Mouse (Mus musculus) kidney, adult 2 months (tissue): ENCODE results near the gene Zyx. TPM values are rescaled to one million over a fixed set of nuclear protein-coding genes. Genes with fewer than 3 reads are reported as not detected.
A peak's percentile ranks its signal among the peaks of the same experiment; 100 is the strongest.

Experiments
- DNase-seq: peaks from one replicate; pipeline ENCODE4 v3.0.0; 2021
- H3K27ac ChIP-seq: fragments of 200-500 bp; 2 replicates; pipeline ENCODE4 v1.5.1; 2012; ENCODE audit warnings: low read depth, low read length, control low read depth, inconsistent platforms; ENCODE audit not compliant: insufficient read depth
- H3K27me3 ChIP-seq: fragments of 200-500 bp; replicated peaks from 2 replicates; pipeline ENCODE4 v1.6.1; 2012; ENCODE audit warnings: mild to moderate bottlenecking, moderate library complexity, low read length, inconsistent platforms; ENCODE audit not compliant: control insufficient read depth, insufficient read depth
- H3K36me3 ChIP-seq: fragments of 200-500 bp; 2 replicates; pipeline ENCODE4 v1.6.1; 2012; ENCODE audit warnings: mild to moderate bottlenecking, moderate library complexity, low read length, inconsistent platforms; ENCODE audit not compliant: control insufficient read depth, insufficient read depth
- H3K4me1 ChIP-seq: fragments of 200-500 bp; 2 replicates; pipeline ENCODE4 v1.6.1; 2011; ENCODE audit warnings: low read length; ENCODE audit not compliant: control insufficient read depth, insufficient read depth
- H3K4me3 ChIP-seq: fragments of 200-500 bp; 2 replicates; pipeline ENCODE4 v1.5.1; 2011; ENCODE audit warnings: mild to moderate bottlenecking, low read depth, low read length, control low read depth; ENCODE audit not compliant: insufficient read depth
- CTCF ChIP-seq: fragments of 200-500 bp; conservative IDR thresholded peaks from 2 replicates; pipeline ENCODE4 v1.5.1; 2011; ENCODE audit warnings: low read depth, mild to moderate bottlenecking, control low read depth, low read length, moderate library complexity, mixed read lengths; ENCODE audit not compliant: insufficient read depth, insufficient read length
- POLR2A ChIP-seq: fragments of 200-500 bp; IDR thresholded peaks from one replicate; pipeline ENCODE4 v1.6.1; 2011; ENCODE audit warnings: low read depth, low read length, control low read depth
- WGBS: fragments of 180-500 bp; shearing (Covaris S2); methylation state at CpG from one replicate; pipeline ENCODE4 v1.1.7; 2018; 5-methylcytosine and 5-hydroxymethylcytosine counted together
- polyA plus RNA-seq: library from polyadenylated mRNA; depleted of rRNA; stranded (reverse); fragments of >200 nt; gene quantifications from 2 replicates; pipeline ENCODE4 v1.2.3, GENCODE M21; 2012

Gene Zyx
- polyA plus RNA-seq, 1 experiment: 90.0 TPM

DNA sequence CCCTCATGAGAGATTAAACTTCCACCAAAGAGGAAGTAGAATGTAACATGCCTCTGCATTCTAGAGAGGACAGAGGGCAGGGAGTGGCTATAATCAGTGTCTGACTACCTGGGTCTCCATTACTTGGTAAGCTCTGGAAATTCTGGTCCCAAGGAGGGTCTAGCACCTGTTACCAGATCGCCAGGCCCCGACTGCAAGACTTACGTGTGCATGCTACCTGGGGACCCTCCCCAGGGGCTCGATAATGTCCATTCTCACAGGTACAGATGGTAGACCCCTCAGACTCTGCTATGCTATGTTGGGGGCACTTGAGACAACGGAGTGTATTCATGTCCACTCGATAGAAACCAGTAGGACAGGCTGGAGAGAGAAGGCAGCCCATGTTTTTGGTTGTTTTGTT is 15.8 kb downstream of the Zyx start:
- TF ChIP-seq POLR2A (no peak), CTCF (no peak)
- 0 out of 2 replicates have a peak, but pooled peaks cover 3% of the 10 kb centered on the region for H3K4me1 ChIP-seq
- no peaks in the 10 kb centered on the region for H3K27me3 ChIP-seq
- 94% methylated on average over 6 of the region's 6 CpGs for WGBS
- DNase-seq: no peak
- H3K27ac ChIP-seq: no peak overlapping the region
- H3K4me3 ChIP-seq: no peak overlapping the region
- no peaks in the 10 kb centered on the region for H3K36me3 ChIP-seq

DNA sequence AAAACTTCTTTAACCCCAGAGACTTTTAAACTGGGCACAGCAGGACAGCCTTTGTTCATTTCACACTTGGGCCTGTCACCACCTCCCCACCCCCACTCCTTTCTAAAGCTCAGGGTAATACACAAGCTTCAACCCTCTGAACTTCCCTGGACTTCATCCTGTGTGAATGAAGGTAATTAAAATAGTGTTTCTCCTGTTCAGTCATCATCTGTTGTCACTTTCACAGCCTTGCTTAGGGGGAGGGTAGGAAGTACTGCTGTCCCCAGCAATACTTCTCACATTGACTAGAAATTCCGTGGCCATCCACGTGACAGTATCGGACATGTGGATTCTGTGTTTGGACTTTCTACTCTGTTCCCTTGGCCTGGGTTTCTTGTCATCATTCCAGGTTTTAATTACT is 20.4 kb downstream of the Zyx start:
- no peaks in the 10 kb centered on the region for H3K36me3 ChIP-seq
- peak; percentile 87 for DNase-seq
- 37% methylated on average over 3 of the region's 3 CpGs for WGBS
- TF ChIP-seq POLR2A: no peak
- no peak for TF ChIP-seq CTCF
- peaks cover 20% of the 10 kb centered on the region for H3K4me1 ChIP-seq
- H3K4me3 ChIP-seq: no peak overlapping the region
- no peak overlapping the region for H3K27ac ChIP-seq
- no peaks in the 10 kb centered on the region for H3K27me3 ChIP-seq

DNA sequence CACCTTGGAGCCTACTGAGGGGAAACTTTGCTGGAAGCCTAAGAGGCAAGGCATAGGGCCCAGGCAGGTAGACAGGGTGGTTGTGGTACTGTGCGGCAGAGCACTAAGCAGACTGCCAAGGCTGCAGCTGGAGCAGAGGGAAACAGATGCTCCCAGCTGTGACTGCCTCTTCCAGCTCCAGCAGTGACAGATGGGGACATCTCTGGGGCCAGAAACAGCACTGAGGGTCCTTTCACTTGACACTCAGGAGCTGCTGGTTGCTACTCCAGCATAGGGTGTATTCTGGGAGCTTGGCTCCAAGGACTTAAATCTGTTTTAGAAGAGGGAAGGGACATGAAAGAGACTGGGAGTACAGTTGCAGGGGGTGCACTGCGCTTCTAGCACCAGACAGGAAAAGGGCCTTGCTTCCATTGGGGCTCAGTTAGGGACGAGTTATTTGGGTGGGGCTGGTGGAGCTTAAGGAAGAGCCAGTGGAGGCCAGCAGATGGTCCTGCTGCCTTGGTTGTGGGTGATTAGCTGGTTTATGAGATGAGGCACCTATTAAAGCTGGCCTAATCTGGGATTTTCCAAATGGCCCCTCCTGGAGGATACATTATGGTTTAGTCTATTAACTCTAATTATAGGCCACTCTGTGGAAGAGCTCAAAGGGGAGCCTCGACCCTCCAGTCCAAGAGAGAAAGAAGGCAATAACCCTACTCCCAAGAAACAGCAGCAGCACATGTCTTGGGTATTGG is 21.4 kb downstream of the Zyx start:
- no peak for DNase-seq
- H3K27ac ChIP-seq: 0 out of 2 replicates have a peak overlapping the region, but pooled peaks have one; percentile 7

DNA sequence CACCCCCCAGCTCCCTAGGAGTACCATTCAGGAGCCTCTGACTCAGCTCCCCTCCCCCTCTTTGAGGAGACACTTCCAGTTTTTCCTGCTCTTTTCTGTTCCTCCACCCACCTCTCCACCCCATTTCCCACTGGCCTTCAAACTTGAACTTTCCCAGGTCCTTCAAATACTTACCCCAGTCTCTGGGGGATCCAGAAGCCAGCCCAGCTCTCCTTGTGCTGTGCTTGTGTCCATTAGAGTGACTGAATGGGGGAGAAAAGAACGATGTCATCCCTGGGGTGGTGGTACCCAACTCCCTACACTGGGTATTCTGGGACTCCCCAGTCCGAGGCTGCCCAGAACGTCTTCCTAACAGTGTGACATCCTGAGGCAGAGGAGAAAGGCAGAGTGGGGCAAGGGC is 22.6 kb downstream of the Zyx start:
- no peak overlapping the region for H3K27ac ChIP-seq
- no peaks in the 10 kb centered on the region for H3K27me3 ChIP-seq
- peaks cover 20% of the 10 kb centered on the region for H3K4me1 ChIP-seq
- no peak for DNase-seq
- H3K36me3 ChIP-seq: no peaks in the 10 kb centered on the region
- H3K4me3 ChIP-seq: peak overlapping the region; percentile 76; the same call in 1 of the 2 replicates
- TF ChIP-seq POLR2A: no peak
- TF ChIP-seq CTCF: no peak
- 45% methylated on average over 3 of the region's 3 CpGs for WGBS

More for the DNA sequence above, 21.4 kb downstream of the Zyx start:
- 75% methylated on average over 4 of the region's 4 CpGs for WGBS
- TF ChIP-seq POLR2A: no peak
- no peak for TF ChIP-seq CTCF
- Histone ChIP-seq H3K4me1 (peaks cover 20% of the 10 kb centered on the region), H3K4me3 (no peak overlapping the region), H3K27me3 (no peaks in the 10 kb centered on the region), H3K36me3 (no peaks in the 10 kb centered on the region)

DNA sequence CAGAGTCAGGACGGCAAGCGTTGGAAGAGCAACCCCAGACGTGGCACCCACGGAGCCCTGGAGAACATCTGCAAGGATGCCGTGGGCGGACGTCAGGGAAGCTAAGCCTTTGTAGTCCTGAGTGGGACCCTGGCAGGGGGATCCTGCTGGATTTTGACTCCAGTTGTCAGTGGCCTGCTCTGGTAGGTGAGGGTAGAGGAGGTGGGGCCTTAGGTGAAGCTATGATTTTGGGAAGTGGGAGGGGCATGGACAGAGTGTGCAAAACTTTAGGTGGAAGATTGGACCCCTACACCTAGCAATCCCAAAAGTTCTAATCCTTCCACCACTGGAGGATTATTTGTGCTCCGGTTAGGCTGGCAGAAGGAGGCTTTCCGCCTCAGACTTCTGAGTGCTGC is 23.0 kb downstream of the Zyx start:
- no peaks in the 10 kb centered on the region for H3K27me3 ChIP-seq
- 43% methylated on average over 9 of the region's 9 CpGs for WGBS
- H3K4me3 ChIP-seq: peak overlapping the region; percentile 76
- DNase-seq: no peak
- no peak for TF ChIP-seq POLR2A
- H3K36me3 ChIP-seq: no peaks in the 10 kb centered on the region
- peaks cover 20% of the 10 kb centered on the region for H3K4me1 ChIP-seq
- no peak overlapping the region for H3K27ac ChIP-seq

DNA sequence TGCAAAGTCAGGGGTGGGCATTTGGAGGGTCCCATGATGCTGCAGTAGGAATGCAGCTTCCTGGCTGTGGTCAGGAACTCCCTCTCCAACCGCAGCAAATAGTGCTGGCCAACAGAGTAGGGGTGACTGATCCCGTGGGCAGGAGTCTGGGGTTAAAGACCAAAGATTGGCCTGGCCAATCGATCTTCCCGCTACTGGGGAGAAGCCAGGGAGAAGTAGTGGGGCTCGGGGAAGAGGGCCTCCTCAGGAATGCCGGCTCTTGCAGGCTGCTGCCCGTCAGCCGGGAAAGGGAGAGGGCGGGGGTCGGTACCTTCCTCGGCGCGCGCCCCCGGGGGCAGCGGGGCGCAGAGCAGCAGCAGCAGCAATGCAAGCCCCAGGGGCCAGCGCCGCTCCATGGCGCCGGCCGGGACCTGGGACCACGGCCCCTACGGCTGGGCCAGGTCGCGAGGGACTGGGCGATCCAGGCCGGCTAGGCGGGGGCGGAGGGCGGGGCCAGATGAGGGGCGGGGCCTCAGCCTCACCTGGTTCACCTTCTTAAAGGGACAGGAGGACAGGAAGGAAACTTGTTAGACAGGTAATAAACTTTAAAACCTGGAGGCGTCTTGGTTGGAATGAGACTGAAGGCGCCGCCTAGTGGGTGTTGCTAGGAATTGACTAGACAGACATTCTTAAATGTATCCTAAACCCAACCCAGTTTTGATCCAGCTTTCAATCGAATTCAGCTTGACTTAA is 23.6 kb downstream of the Zyx start, which contains the start of gene Epha1:
TSS of gene Epha1 (minus strand) at position 453 of the 732 bp plus-strand sequence.
- H3K27me3 ChIP-seq: no peaks in the 10 kb centered on the region
- no peak for TF ChIP-seq POLR2A
- TF ChIP-seq CTCF: no peak; the same call in 1 of the 2 replicates
- peaks cover 20% of the 10 kb centered on the region for H3K4me1 ChIP-seq
- DNase-seq: peak; percentile 86
- H3K27ac ChIP-seq: 0 out of 2 replicates have a peak within 1 kb of the TSS, but pooled peaks have one; percentile 33
- H3K4me3 ChIP-seq: peak within 1 kb of the TSS; percentile 76
- WGBS: 2% methylated on average over 36 of the region's 36 CpGs
- H3K36me3 ChIP-seq: no peaks in the 10 kb centered on the region
